Mouse (Mus musculus) kidney, postnatal 10 days (tissue): ENCODE results near the gene Desi1.
A peak's percentile ranks its signal among the peaks of the same experiment; 100 is the strongest.

Experiments used
- DNase-seq: peaks from one replicate; pipeline ENCODE4 v3.0.0; 2021; ENCODE audit warnings: mixed read lengths

Desi1 gene

DNA sequence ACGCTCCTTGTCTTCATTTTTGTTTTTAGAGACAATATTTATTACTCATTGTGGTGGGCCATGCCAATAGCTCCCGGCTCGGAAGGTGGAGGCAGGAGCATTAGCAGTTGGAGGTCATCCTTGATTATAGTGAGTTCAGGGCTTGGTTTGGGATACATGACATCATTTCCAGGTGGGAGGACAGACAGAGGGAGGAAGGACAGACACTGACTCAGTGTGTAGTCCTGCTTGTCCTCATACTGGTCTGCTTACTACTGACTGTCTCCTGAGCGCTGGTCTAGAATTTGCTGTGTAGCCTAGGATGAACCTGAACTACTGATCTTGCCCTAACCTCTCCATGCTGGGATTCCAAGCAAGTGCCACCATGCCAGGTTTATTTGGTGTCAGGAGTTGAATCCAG is at the start of gene Desi1:
Desi1 (minus strand) TSS at position 101 of the 400 bp plus-strand sequence.
- DNase-seq = no peak

DNA sequence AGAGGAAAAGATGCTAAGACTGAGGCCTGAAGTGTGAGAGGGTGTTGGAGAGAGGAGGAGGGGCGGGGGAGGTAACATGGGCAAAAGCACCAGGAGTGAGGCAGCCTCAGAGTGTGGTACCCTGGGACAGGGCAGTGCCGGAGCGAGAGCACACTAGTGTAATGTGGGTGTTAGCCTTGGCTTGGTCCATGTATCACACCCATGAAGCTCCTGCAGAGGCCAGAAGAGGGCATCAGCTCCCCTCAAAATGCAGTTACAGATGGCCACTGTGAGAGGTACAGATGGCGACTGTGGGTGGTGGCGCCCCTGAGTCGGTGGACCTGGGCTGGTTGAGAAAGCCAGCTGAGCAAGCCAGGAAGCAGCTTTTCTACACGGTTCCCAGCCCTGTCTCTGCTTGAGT is 47.5 kb upstream of the Desi1 start:
- DNase-seq = peak; percentile 19

DNA sequence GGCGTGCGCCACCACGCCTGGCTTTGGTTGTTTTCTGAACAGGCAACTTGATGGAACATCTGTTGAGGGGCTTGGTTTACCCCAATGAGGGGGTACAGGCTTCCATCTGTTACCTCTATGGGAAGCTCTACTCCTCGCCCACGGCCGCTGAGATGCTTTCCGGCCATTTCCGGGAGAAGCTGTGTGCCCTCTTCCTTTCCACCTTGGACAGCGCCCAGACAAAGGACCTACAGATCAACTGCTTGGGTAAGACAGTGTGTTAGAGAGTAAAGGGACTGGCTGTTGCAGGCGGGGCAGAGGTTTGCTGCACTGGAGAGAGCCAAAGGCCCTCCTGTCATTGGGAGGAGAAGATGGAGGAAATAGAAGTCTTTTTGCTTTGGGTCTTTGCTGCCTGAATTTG is 46.2 kb upstream of the Desi1 start:
- DNase-seq = peak; percentile 21

DNA sequence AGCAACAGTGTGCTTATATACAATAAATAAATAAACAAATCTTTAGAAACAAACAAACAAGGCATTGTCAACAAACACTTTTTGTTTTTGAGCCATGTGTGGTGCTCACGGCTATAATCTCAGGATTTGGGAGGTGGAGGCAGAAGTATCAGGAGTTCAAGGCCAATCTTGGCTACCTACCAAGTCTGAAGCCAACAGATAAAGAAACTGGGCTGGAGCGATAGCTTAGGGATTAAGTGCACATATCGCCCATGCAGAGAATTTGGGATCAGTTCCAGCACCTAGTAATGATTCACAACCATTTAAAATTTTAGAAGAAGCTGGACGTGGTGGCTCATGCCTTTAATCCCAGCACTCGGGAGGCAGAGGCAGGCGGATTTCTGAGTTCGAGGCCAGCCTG is 39.8 kb upstream of the Desi1 start:
- no peak for DNase-seq

DNA sequence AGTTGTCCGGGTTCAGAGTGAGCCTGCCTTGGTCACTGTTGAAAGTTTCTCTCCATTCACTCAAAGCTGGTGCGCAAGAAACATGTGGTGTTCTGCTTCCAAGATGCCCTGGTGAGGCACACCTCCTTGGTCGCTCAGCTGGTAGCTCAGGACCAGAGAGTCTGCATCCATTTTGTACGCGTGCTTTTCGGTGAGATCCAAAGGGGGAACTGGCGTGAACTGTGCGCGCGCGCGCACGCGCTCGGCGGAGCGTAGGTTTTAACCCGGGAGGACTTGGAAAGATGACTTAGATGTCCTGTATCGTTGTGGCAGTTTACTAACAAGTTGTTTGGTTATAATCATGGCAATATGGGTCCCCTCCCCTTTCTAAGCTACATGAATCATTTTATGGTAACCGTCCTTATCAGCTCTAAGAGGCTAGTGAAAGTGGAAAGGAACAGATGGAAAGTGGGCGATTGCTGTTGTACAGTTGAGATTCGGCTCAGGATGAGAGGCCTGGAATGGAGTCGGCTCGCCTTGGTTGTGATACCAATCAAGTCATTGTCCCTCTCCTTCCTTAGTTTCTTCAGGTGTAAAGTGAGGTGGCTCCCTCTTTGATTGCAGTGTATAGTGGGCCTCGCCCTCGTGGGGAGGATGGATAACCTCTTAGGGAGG is 38.3 kb upstream of the Desi1 start:
- DNase-seq = no peak

DNA sequence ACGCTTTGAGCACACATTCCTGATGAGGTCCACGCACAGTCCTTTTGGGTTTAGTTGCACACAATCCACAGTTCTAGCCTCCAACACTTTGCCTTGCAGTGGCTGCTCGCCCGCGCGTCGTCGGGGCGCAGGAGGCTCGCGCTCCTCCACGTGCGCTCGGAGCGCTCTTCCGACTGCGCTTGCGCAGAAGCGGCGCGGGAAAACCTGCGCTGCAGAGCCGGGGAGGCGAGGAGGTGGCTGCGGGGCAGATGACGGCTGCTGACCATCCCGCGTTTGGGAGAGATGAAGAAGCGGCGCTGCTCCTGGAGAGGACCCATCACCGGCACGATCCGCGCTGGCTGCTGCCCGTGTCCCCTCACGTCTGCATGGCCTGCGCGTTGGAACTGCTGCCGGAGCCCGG is 36.2 kb upstream of the Desi1 start, which contains the start of gene Mei1:
Mei1 (plus strand) TSS at position 99 of the 400 bp plus-strand sequence.
- DNase-seq = no peak

DNA sequence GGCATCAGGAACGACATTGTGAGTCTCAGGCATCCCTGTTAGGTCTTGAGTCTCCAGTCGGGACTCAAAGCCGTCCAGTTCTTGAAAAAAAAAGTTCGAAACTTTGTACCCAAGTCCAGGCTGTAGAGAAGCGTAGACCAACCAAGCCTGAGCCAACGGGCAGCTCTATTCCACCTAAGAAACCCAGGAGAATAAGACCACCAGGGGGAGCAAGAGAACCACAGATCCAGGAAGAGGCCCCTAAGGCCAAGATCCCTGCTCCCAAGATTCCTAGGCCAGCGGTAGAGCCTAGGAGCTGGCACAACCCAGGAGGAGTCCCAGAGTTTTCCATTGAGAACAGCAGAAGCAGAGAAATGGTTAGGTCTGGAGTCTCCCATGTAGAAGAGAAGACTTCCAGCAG is 31.8 kb upstream of the Desi1 start:
- peak; percentile 85 for DNase-seq

DNA sequence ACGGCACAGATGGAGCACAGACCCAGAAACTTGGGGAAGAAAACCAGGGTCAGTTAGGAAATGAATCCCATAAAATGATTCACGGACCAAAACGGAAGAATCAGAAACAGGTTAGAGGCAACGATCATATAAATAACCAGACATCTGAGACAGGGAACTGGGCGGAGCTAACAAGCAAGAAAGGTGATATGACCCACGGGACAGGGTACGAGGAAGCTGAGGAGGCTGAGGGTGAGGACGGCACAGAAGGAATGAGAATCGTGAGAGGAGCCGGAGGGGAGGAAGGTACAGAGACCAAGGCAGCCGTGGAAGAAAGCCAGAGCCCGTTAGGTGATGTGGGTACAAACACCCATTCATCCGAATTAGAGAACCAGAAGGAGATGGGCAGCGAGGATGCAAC is 30.2 kb upstream of the Desi1 start:
- no peak for DNase-seq

DNA sequence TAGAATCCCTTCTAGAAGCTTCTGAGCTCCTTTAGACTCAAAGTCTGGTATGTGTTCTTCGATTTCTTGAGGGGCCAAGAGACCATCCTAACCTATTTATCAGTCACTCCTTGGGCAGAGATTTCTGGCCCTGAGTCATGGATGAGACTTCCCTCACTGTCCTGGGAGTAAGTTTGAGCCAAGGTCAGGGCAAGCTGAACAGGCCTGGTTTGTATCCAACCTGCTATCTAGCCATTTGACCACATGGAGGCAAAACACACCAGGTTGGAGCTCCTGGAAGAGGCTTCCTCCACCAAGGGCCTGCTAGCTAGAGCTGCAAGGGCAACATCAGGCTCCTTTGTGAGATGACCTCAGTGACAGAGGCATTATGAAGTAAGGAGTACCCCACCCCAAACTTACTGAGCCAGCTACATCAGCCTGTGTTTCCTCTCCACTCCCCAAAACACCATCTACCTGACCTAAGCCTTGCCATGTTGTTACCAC is 25.1 kb upstream of the Desi1 start, which contains the start of gene 4930407I10Rik:
4930407I10Rik (plus strand) TSS at position 433 of the 483 bp plus-strand sequence.
- DNase-seq = no peak

DNA sequence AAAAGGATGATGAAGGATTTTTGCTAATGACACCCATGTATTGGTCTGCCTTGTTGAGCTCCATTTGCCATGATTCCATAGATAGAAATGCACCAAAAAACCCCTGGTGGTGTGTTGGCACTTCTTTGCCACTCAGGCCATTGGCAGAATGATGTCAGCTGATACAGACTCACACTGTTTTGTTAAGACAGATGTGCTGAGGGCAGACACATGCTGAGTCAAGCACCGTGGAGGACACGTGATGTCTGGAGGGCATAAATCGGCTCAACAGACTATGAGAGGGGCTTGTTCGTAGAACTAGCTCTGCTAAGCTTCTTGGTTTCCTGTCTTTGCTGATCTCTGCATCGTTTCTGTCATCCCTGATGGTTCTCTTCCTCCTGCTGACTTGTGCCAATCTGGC is 18.9 kb upstream of the Desi1 start:
- DNase-seq = no peak

DNA sequence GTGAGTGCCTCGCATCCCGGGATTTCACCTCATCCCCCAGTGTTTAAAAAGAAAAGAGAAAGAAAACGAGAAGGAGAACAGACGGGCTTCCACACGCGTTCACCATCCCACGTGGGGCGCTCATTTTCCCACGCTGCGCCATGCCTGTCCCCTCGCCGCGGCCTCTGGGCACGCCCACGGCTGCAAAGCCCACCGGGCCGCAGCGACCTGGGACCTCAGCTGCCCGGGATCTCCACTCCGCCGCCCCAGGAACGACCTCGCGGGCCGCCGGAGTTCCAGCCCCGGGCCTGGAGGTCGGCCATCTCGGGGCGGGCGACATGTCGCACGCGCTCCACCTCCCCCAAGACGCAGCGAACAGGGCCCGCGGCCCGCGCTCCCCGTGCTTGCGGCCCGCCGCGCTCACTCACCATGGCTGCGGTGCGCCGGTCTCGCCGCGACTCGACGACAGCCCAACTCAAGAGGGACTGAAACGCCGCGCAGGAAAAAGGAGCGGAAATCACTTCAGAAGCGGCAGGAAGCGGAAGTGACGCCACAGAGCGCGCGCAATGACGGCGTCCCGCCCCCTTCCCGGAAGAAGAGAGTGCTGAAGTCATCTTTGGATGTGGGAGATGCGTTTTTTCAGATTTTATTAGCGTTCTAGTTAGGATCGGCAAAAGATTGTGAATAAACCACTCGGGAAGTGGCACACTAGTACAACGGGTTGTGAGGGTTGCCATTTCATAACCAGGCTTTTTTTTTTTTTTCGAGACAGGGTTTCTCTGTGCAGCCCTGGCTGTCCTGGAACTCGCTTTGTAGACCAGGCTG is 13.6 kb upstream of the Desi1 start, which contains the start of gene Snu13:
Snu13 (minus strand) TSS at position 519 of the 804 bp plus-strand sequence.
- DNase-seq = peak; percentile 97

DNA sequence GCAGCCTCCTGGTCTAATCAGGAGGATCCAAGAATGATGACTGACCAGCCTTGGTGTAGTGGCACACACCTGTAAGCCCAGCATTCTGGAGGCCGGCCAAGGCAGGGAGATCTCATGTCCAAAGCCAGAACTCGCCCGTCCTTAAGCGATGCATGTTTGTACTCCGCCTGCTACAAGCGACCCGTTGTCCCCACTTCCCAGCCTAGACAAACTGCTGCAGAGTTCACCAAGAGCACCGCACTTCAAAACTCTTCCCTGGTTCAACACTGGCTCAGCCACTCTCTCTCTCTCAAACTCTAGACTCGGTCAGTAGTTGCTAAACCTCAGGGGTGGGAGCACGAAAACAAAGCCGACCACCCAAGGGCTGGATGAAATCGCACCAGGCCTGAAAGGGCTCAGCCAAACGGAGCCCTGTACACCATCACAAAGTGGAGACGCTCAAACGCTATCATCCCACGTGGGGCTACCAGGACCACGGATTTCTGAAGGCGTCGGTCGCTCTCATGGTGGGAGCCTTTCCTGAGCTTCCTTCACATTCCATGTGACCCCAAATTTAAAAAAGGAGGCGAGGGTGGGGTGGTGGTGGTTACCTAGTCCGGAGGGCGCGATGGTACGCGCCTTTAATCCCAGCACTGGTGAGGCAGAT is 12.7 kb upstream of the Desi1 start:
- DNase-seq = peak; percentile 41

DNA sequence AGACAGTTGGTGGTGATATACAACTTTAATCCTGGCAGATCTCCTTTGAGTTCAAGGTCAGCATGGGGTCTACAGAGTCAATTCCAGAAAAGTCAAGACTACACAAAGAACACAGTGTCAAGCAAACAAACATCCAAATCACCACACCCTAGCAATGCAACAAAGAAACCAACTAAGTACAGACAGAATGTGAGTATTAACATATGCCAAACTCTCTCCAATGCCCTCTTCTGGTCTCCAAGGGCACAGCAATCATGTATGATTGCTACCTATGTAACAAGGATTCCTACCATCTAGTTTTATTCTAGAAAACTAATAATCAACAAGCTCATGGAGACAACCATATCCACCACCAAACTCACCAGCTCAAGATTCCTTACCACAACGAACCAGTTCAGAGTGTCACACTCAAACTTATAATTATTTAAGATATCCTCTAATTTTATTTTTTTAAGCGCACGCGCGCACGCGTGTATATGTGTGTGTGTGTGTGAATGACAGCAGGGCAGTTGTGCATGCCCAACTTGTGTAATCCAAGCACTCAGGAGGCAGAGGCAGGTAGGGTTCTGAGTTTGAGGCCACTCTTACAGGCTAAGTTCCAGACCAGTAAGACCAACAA is 10.6 kb upstream of the Desi1 start:
- peak; percentile 21 for DNase-seq

DNA sequence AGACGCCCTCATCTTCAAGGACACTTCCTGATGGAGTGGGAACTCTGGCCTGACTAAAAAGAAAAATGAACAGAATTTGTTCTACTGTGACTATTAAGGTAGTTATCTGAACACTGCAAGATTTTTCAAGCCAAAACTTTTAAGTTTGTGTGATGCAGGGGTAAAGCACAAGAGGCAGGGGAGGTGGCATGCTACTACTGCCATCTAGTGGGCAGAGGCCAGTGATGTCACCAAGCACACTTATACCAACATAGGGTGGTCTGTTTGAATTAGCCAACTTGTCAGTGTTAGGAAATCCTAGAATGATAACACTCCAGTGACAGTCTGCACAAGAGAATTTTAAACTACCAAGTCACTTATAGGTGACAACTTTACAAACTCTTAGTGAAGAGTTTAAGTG is 7.0 kb upstream of the Desi1 start:
- peak; percentile 65 for DNase-seq

DNA sequence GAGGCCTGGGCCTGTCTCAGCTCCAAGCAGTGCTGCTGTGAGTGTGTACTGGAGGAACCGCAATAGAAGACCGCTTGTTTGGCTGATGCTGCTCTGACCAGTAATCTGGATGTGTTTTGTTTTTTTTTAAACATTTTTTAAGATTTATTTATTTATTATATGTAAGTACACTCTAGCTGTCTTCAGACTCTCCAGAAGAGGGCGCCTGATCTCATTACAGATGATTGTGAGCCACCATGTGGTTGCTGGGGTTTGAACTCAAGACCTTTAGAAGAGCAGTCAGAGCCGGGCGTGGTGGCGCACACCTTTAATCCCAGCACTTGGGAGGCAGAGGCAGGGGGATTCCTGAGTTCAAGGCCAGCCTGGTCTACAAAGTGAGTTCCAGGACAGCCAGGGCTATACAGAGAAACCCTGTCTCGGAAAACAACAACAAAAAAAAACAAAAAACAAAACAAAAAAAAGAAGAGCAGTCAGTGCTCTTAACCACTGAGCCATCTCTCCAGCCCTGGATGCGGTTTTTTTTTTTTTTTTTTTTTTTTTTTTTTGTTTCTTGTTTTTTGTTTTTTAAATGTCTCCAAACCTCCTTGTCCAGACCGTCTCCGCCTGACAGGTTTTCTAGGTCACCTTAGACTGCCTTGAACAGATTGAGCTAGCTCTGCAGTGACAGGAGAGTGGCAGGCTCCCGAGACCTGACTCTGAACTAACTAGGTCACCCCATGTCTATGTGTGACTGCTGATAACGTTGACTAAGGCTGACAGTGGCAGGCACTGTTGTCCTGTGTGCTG is 2.4 kb upstream of the Desi1 start:
- DNase-seq = peak; percentile 41

DNA sequence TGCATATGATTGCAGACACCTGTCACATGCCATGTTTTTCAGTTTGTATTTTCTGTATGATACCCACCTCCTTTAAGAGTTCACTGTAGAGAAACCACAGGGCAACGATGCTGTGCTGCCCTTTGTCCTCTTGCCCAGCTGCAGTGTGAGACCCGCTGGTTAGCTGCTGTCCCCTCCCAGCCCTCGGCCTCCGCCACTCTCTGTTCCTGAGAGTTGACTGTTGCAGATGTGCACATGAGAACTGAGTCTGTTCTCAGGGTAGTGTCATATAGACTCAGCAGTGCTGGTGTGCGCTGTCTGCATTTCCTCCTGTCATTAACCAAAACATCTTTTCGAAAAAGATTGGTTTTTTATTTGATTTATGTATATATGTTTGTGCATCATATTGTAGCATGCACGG is 1.3 kb downstream of the Desi1 start:
- DNase-seq = no peak

DNA sequence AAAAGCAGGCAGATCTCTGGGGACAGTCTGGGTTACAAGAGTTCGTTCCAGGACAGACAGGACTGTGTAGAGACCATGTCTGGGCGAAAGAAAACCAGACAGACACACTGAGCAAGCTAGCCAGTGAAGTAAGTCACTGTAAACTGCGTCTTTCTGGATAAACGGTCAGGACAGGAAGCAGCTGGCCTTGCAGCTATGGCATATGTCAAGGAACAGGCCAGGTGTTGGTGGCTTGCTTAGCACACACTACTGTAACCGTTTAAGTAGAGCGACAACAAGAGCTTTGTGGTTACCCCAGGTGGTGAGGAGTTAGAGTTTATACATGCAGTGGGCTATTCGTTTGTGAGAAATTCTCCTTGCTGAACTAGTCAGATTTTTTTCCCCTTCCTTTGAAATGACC is 5.9 kb downstream of the Desi1 start:
- DNase-seq = no peak

DNA sequence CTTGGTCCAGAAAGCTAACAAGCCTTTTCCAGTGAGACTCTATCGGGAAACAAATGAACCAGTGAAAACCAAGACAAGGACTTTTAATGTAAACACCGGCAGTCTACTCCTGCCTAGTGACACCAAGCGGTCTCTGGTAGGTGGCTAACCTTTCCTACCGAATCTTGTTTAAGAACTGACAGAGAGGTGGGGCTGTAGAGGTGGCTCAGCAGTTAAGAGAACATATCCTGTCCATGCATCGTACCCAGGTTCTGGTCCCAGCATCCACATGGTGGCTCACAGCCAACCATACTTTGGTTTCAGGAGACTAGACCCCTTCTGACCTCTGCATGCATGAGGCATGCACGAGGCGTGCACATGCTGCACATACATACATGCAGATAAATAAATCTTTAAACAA is 6.4 kb downstream of the Desi1 start:
- no peak for DNase-seq

DNA sequence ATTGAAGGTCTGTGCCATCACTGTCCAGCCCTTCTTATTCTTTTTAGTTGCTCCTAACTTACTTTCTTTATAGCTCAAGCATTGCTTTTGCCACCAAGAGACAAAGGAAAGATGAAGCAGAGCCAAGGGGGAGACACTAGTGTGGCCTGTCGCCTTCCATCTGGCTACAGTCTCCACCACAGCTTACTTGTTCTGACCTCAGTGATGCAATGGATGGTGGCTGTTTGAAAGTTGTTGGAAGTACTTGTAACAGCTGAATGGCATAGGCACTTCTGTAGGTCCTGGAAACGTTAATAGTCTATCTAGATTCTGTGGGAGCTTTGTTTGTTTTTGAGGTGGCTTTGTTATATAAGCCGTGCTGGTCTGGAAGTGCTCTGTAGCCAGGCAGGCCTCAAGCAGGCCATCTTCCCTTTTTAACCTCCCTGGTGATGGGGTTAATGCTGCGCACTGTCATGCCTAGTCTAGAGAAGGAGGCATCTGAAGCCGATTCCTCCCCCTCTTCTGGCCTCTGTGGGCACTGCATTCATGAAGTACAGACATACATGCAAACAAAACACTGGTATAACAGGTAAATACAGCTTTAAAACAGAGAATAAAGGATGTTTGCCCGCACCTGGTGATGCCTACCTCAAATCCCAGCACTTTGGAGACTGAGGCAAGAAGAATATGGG is 9.6 kb downstream of the Desi1 start:
- no peak for DNase-seq

DNA sequence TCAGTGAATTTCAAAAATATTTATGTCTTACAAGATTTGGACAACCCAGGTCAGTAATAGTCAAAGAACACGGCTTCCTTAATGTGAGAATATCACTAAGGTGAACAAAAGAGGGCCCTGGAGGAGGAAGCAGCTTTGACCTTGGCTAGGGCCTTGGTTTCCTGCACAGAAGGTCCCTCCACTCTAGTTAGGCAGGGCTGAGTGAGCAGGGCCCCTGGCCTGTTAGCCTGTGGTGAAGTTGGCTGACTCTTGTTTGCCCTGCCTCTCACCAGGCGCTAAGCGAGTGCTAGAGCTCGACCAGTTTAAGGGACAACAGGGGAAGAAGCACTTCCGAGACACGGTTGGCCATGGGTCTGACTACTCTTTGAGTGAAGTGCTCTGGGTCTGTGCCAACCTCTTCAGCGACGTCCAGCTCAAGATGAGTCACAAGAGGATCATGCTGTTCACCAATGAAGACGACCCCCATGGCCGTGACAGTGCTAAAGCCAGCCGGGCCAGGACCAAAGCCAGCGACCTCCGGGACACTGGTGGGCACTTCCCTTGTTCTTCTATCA is 11.1 kb downstream of the Desi1 start:
- peak; percentile 19 for DNase-seq

DNA sequence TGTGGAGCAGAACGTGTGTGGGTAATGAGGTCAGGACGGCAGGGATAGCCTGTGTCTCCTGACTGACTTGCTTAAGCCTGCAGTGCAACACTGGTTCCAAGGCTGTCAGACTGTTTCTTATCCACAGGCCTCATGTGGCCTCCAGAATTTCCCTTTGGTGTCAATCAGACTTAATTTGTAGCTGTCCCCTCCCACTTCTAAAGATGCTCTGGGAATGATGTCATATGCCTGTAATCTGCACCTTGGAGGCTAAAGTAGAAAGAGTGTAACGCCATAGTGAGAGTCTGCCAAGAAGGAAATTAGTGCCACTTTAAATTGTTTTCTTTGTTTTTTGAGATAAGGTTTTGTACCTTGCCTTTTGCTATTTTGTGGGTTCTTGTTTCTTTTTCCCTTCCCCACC is 14.4 kb downstream of the Desi1 start:
- no peak for DNase-seq
